Mouse (Mus musculus) thymus, adult 2 months (tissue): ENCODE data around the gene Zfp202. TPM values are rescaled to one million over a fixed set of nuclear protein-coding genes. Genes with fewer than 3 reads are reported as not detected.

Source experiments
- DNase-seq: peaks from one replicate; pipeline ENCODE4 v3.0.0; 2021
- H3K27ac ChIP-seq: fragments of 200-500 bp; 2 replicates; pipeline ENCODE4 v1.5.1; 2012; ENCODE audit warnings: low read length, control low read depth; ENCODE audit not compliant: control insufficient read depth, insufficient read depth
- H3K27me3 ChIP-seq: fragments of 200-500 bp; 2 replicates; pipeline ENCODE4 v1.6.1; 2012; ENCODE audit warnings: mild to moderate bottlenecking, low read length, moderate library complexity, mixed read lengths; ENCODE audit not compliant: control insufficient read depth, insufficient read depth
- H3K36me3 ChIP-seq: fragments of 200-500 bp; 2 replicates; pipeline ENCODE4 v1.6.1; 2012; ENCODE audit warnings: mild to moderate bottlenecking, low read length, moderate library complexity; ENCODE audit not compliant: control insufficient read depth, insufficient read depth
- H3K4me1 ChIP-seq: fragments of 200-500 bp; replicated peaks from 2 replicates; pipeline ENCODE4 v1.6.1; 2012; ENCODE audit warnings: low read length; ENCODE audit not compliant: control insufficient read depth, insufficient read depth
- H3K4me3 ChIP-seq: fragments of 200-500 bp; 2 replicates; pipeline ENCODE4 v1.5.1; 2012; ENCODE audit warnings: mild to moderate bottlenecking, low read length, control low read depth, moderate library complexity; ENCODE audit not compliant: control insufficient read depth, insufficient read depth
- CTCF ChIP-seq: fragments of 200-500 bp; IDR thresholded peaks from 2 replicates; pipeline ENCODE4 v1.5.1; 2012; ENCODE audit warnings: mild to moderate bottlenecking, control low read depth, low read length, moderate library complexity, borderline replicate concordance; ENCODE audit not compliant: control insufficient read depth, poor library complexity, insufficient read depth; ENCODE audit errors: extremely low read depth
- POLR2A ChIP-seq: fragments of 200-500 bp; IDR thresholded peaks from 2 replicates; pipeline ENCODE4 v1.6.1; 2012; ENCODE audit warnings: mild to moderate bottlenecking, low read length, control low read depth, moderate library complexity; ENCODE audit not compliant: control insufficient read depth, poor library complexity, insufficient read depth; ENCODE audit errors: extremely low read depth
- WGBS: fragments of 180-500 bp; shearing (Covaris S2); methylation state at CpG from one replicate; pipeline ENCODE4 v1.1.7; 2018; 5-methylcytosine and 5-hydroxymethylcytosine counted together
- polyA plus RNA-seq: library from polyadenylated mRNA; depleted of rRNA; stranded (reverse); fragments of >200 nt; gene quantifications from 2 replicates; pipeline ENCODE4 v1.2.3, GENCODE M21; 2012

The Zfp202 gene
- polyA plus RNA-seq, 1 experiment: 0.74 TPM

DNA sequence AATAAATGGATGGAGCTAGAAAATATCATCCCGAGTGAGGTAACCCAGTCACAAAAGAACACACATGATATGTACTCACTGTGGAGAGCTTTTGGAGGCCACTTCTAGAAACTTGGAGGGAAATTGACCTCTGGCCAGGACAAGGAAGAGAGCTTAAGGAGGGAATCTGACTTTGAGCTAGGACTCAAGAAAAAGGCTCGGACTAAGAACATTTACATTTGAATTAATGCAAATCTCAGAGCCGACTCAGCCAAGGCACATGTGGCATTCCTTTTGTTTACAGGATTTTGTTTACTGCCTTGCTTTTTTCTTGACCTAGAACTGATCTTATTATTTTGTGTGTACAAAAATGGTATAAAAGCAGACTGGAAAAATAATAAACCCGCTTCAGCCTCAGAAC, 47.6 kb downstream of the Zfp202 start:
- no peaks in the 10 kb centered on the region for H3K36me3 ChIP-seq
- no peaks in the 10 kb centered on the region for H3K27me3 ChIP-seq
- no peak for DNase-seq
- no peak overlapping the region for H3K4me3 ChIP-seq
- no peak overlapping the region for H3K27ac ChIP-seq
- H3K4me1 ChIP-seq: no peaks in the 10 kb centered on the region
- TF ChIP-seq CTCF (no peak), POLR2A (no peak)
- 81% methylated on average over 4 of the region's 4 CpGs for WGBS

DNA sequence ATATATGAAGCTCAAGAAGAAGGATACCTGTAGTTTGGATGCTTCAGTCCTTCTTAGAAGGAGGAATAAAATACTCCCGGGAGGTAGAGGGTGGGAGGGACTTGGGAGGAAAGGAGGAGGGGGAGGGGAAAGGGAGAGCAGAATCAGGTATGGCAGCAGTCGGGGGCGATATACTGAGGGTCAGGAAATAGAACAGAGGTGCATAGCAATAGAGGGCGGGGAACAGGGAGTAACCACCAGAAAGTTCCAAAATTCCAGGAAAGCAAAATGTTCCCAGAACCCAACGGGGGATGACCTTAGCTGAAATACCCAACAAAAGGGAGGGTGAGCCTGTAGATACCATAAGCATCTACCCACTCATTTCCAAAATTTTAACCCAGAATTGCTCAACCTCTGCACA, 48.2 kb downstream of the Zfp202 start:
- Histone ChIP-seq H3K4me3 (no peak overlapping the region), H3K27me3 (no peaks in the 10 kb centered on the region), H3K4me1 (no peaks in the 10 kb centered on the region), H3K27ac (no peak overlapping the region), H3K36me3 (no peaks in the 10 kb centered on the region)
- no peak for TF ChIP-seq POLR2A
- no peak for TF ChIP-seq CTCF
- DNase-seq: no peak
- 67% methylated on average over 5 of the region's 5 CpGs for WGBS

DNA sequence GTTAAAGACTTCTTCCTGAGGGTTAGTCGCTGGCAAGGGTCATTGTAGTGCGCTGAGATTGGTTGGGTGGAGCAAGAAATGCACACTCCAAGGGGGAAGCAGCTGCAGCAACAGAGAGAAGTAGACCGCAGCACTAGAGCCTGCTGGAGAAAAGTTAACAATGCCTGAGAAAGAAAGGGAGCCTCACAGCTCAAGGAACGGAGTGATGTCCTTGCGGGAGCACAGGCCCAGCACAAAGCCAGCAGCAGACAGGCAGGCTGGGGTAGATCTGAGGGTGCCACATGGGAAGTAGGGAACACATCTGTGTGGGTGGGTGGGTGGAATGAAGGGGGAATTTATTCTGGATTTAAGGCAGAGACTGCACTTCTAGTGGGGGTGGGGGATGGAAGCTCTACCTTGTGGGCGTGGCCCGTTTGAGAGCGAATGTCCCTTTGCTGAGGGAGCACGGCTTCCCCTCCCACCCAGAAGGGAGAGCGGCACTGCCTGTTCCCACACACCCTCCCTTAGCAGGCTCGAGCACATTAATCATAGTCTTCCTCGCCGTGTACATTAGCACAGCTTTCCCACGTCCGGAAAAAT, 49.2 kb downstream of the Zfp202 start:
- TF ChIP-seq CTCF (no peak), POLR2A (no peak)
- WGBS: 7% methylated on average over 15 of the region's 15 CpGs
- H3K36me3 ChIP-seq: no peaks in the 10 kb centered on the region
- no peaks in the 10 kb centered on the region for H3K4me1 ChIP-seq
- peak; percentile 11 for DNase-seq
- no peak overlapping the region for H3K4me3 ChIP-seq
- no peaks in the 10 kb centered on the region for H3K27me3 ChIP-seq
- H3K27ac ChIP-seq: no peak overlapping the region

DNA sequence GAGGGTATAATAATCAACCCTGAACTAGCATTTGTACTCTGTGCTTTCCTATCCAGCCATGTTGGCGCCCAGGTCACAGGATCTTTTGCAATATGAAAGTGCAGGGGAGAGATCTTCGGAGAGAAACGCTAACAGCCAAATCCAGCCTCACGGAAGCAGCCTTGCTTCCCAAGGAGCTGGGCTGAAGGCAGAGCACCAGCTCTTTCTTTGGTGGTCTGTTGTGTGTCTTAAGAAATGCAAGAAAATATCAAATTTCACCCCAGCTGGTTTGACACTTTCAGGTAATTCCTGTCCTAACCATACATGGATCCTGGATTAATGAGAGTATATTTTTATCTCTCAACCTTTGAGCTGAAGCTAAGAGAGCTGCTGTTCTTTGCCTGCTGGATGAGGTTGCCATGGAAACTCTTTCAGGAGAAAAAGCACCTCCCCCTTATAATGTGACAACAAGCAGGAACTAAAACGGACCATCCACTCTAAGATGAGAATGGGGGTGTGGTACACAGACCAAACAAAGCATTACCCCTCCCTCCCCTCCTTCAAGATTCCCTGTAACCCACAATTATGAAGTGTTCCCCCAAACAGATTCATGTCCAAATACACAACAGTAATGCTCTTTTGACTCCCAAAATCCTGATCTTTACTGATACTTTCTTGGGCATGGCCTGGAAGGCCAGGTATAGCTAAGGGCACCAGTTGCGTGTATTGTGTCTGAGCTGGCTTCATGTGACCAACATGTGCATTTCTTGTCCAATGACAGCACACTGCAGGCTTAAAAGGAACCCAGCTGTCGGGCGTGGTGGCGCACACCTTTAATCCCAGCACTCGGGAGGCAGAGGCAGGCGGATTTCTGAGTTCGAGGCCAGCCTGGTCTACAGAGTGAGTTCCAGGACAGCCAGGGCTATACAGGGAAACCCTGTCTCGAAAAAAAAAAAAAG, 50.1 kb downstream of the Zfp202 start:
- TF ChIP-seq POLR2A (no peak), CTCF (no peak)
- H3K4me1 ChIP-seq: no peaks in the 10 kb centered on the region
- H3K4me3 ChIP-seq: no peak overlapping the region
- H3K36me3 ChIP-seq: no peaks in the 10 kb centered on the region
- no peak for DNase-seq
- 63% methylated on average over 13 of the region's 13 CpGs for WGBS
- no peak overlapping the region for H3K27ac ChIP-seq
- H3K27me3 ChIP-seq: no peaks in the 10 kb centered on the region

DNA sequence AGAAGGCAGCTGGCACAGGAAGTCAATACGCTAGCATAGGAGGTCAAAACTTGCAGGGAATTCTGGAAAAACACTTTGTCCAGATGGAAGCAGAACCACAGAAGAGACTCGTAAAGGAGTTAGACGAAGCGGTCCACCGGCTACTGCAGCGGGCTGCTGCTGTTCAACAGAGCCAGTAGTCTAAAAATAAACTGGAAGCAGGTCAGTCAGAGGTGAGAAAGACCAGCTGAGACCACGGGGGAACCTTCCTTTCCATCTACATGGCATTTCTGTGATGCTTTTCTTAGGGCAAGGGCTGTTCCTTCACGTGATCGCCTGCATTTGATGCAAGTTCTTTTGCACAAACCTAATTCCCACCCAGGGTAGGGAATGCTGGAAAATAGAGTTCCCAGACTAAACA, 53.4 kb downstream of the Zfp202 start:
- H3K4me1 ChIP-seq: no peaks in the 10 kb centered on the region
- H3K36me3 ChIP-seq: no peaks in the 10 kb centered on the region
- no peak overlapping the region for H3K27ac ChIP-seq
- no peaks in the 10 kb centered on the region for H3K27me3 ChIP-seq
- TF ChIP-seq CTCF (no peak), POLR2A (no peak)
- no peak overlapping the region for H3K4me3 ChIP-seq
- 81% methylated on average over 9 of the region's 9 CpGs for WGBS
- DNase-seq: no peak

DNA sequence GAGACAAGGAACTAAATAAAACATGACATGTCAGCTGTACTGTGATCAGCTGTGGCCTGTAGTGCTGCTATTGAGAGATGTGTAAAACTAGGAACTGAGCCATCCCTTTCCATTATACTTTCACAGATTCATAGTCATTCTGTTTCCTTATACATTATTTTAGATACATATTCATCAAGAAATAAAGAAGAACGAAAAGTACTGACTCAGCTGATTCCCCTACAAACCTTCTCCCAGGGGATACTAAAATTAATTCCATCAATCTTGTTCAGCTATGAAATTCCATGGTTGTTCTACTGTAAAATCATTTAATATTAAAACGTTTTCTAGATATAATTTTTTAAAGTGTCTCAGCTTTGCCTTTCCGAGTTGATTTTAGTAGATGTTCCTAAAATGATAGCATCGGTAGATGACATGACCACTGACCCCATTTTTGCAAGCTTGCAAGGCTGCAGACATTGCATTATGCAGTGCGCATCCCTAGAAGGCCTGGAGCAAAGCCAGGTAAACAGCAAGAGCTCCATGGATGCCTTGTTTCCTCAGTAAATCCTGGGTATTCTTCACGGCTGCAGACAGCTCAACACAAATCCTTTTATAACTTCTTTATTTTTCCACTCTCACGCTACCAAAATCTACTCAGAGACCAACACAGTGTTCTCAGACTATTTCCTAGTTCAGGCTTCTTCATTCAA, 54.0 kb downstream of the Zfp202 start:
- no peak overlapping the region for H3K27ac ChIP-seq
- H3K36me3 ChIP-seq: no peaks in the 10 kb centered on the region
- no peak overlapping the region for H3K4me3 ChIP-seq
- no peaks in the 10 kb centered on the region for H3K4me1 ChIP-seq
- WGBS: 89% methylated on average over 7 of the region's 7 CpGs
- no peak for TF ChIP-seq POLR2A
- no peak for TF ChIP-seq CTCF
- no peaks in the 10 kb centered on the region for H3K27me3 ChIP-seq
- DNase-seq: no peak
